Mouse (Mus musculus): ENCODE results near the gene Dpep1. TPM values are rescaled to one million over a fixed set of nuclear protein-coding genes. Genes with fewer than 3 reads are reported as not detected.
"Not testable (repeated sequence)": the region's sequence is repeated elsewhere in the genome, so short reads cannot be mapped to it uniquely, and the experiment has no call there.

The Dpep1 gene
- total RNA-seq, 2 experiments from 2014 or later: not detected

DNA sequence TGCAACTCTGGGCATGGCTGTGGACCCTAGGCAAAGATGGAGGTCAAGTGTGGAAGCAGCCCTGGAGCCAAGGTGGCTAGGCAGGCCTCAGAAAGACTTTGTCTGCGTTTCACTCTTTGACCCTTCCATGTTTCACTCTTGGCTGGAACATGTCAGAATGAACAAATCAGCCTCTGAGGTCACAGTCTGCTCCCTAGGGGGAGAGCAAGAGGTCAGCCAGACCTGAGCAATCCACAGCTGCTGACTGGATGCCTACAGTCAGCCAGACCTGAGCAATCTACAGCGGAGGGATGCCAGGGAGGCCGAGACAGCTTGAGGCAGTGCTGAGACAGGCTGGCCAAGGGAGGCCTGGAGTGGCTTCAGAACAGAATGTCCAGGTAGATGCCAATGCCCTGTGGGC is 4.7 kb upstream of the Dpep1 start:
- Histone ChIP-seq H3K4me3 (no peak overlapping the region), H3K27ac (no peak overlapping the region)
- intact Hi-C loops (cut with DNase I): no loop called here
- no peak for DNase-seq (ENCODE audit: extremely low spot score in 1 of 2, low spot score in 2 of 2)
- no peak for TF ChIP-seq CTCF (IDR thresholded peaks at IDR 0.05)

DNA sequence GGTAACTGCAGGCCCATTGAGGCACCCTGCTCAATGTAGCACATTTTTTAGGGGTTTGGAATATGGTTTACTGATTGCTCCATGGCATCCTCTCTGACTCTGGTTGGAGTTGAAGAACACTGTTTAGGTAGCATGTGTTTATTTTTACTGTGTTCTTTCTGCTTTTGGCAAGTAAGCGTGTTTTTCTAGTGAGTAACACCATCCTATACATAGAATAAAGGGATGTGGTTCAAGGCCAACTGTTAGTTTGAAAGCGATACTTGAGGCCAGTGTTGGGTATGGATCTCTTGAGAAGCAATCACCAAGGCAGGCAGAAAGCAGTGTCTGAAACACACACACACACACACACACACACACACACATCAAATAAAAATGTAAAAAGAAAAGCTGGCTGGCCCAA is 2.0 kb downstream of the Dpep1 start:
- TF ChIP-seq CTCF (IDR thresholded peaks at IDR 0.05): no peak
- intact Hi-C loops (cut with DNase I): loop anchor here (5.0 kb wide), 1 partner anchor 41 kb away; no protein-coding TSS in a partner anchor
- DNase-seq (ENCODE audit: extremely low spot score in 1 of 2, low spot score in 2 of 2): no peak
- H3K4me3 ChIP-seq: no peak overlapping the region
- H3K27ac ChIP-seq: no peak overlapping the region

DNA sequence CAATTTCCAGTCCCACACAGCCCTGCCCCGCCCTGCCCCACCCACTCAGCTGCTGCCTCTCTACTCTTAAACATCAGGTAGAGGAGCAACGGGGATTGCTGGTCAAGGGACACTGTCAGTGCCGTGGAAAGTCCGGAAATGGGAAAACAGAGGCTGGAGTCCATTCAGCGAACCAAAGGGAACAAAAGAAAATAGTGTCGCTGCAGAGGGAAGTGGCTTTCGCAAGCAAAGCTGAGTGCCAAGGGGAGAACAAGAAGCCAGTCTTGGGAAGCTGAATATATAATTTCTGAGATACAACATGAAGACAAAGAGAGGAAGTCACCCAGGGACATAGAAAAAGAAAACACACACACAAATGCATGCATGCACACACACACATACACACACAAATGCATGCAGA is 2.8 kb downstream of the Dpep1 start:
- no peak overlapping the region for H3K27ac ChIP-seq
- intact Hi-C loops (cut with DNase I): loop anchor here (5.0 kb wide), 1 partner anchor 42 kb away; no protein-coding TSS in a partner anchor
- no peak for TF ChIP-seq CTCF (IDR thresholded peaks at IDR 0.05)
- no peak for DNase-seq (ENCODE audit: extremely low spot score in 1 of 2, low spot score in 2 of 2)
- no peak overlapping the region for H3K4me3 ChIP-seq

DNA sequence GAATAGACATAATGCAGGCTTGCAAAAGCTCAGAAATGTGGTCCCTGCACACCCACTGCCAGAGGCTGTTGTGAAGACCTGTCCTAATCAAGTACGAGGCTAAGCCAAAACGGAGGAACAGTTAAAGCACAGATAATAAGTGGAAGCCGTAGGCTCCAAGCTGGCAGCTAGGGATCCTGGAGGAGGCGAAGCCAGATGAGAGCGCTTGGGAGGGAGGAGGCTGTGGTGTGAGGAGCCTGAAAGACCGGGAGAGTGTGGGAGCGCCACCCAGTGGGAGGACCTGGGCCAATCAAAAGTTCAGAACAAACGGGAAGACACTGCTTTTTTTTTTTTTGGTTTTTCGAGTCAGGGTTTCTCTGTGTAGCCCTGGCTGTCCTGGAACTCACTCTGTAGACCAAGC is 4.6 kb downstream of the Dpep1 start:
- no peak overlapping the region for H3K4me3 ChIP-seq
- no peak overlapping the region for H3K27ac ChIP-seq
- peak; percentile 77 to 78 for DNase-seq (ENCODE audit: extremely low spot score in 1 of 2, low spot score in 2 of 2)
- intact Hi-C loops (cut with DNase I): loop anchor here (10.0 kb wide), 1 partner anchor 566 kb away; the partner anchor contains the start of gene Pabpn1l
- TF ChIP-seq CTCF (IDR thresholded peaks at IDR 0.05): peak; percentile 59

DNA sequence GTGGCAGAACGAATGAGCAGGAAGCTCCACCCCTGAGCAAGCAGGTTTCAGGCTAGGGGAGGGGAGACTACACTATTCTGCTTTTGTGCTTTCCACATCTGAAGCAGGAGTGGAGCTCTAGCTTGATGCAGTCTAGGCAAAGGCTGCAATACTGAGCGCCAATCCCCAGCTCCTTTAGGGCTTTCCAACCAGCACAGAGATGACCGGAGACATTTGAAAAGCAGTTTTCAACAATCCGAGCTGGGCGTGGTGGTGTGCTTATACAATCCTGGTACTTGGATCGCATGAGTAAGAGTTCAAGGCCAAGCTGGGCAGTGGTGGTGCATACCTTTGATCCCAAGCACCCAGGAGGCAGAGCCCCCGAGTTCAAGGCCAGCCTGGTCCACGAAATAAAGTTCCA is 5.9 kb downstream of the Dpep1 start:
- H3K27ac ChIP-seq: no peak overlapping the region
- TF ChIP-seq CTCF (IDR thresholded peaks at IDR 0.05): no peak
- no peak for DNase-seq (ENCODE audit: extremely low spot score in 1 of 2, low spot score in 2 of 2)
- intact Hi-C loops (cut with DNase I): loop anchor here (10.0 kb wide), 1 partner anchor 567 kb away; the partner anchor contains the start of gene Pabpn1l
- H3K4me3 ChIP-seq: no peak overlapping the region

DNA sequence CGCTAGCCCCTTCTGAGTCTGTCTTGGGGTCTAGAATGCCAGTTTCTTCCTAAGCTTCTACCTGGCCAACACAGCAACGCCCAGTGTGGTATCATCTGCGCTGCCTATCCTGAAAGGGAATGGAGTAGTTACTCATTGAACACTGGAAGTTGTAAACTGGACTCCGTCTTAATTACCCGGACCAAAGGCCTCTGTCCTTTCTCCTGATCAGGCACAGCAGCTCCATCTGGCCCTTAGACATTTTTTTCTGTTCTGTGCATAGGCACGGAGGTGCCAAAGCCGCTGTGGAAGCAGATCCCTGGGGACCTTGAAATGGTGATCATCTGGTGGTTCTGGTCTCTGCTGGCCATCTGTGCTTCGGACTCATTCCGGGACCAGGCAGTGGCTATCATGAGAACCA is 7.7 kb downstream of the Dpep1 start:
- intact Hi-C loops (cut with DNase I): loop anchor here (10.0 kb wide), 1 partner anchor 569 kb away; the partner anchor contains the start of gene Pabpn1l
- Histone ChIP-seq H3K4me3 (no peak overlapping the region), H3K27ac (no peak overlapping the region)
- no peak for DNase-seq (ENCODE audit: extremely low spot score in 1 of 2, low spot score in 2 of 2)
- no peak for TF ChIP-seq CTCF (IDR thresholded peaks at IDR 0.05)

DNA sequence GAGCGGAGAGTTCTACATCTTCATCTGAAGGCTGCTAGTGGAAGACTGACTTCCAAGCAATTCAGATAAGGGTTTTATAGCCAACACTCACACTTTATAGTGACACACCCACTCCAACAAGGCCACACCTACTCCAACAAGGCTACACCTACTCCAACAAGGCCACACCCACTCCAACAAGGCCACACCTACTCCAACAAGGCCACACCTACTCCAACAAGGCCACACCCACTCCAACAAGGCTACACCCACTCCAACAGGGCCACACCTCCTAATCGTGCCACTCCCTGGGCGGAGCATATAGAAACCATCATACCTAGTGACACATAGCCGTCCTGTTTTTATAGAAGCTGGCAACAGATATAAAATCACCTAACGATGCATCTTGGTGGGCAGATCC is 11.0 kb downstream of the Dpep1 start:
- H3K27ac ChIP-seq; DNase-seq (ENCODE audit: extremely low spot score in 1 of 2, low spot score in 2 of 2); H3K4me3 ChIP-seq: not testable (repeated sequence)
- intact Hi-C loops (cut with DNase I): loop anchor here (5.0 to 10.0 kb wide), 2 partner anchors 360 to 572 kb away; partner anchors contain the start of gene Pabpn1l

DNA sequence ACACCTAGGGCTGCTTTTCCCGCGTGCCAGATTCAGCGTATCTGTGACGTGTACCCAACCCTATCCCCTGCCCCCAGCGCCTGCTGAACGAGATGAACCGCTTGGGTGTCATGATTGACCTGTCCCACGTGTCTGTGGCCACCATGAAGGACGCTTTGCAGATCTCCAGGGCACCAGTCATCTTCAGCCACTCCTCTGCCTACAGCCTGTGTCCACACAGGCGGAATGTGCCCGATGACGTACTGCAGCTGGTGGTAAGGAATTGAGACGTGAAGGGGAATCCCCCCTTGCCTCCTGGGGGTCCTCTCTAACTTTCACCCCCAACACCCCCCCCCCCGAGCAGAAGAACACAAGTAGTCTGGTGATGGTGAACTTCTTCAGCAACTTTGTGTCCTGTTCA is 13.8 kb downstream of the Dpep1 start:
- TF ChIP-seq CTCF (IDR thresholded peaks at IDR 0.05): no peak
- intact Hi-C loops (cut with DNase I): loop anchor here (5.0 to 10.0 kb wide), 2 partner anchors 363 to 575 kb away; partner anchors contain the start of gene Pabpn1l
- Histone ChIP-seq H3K27ac (no peak overlapping the region), H3K4me3 (no peak overlapping the region)
- DNase-seq (ENCODE audit: extremely low spot score in 1 of 2, low spot score in 2 of 2): no peak

DNA sequence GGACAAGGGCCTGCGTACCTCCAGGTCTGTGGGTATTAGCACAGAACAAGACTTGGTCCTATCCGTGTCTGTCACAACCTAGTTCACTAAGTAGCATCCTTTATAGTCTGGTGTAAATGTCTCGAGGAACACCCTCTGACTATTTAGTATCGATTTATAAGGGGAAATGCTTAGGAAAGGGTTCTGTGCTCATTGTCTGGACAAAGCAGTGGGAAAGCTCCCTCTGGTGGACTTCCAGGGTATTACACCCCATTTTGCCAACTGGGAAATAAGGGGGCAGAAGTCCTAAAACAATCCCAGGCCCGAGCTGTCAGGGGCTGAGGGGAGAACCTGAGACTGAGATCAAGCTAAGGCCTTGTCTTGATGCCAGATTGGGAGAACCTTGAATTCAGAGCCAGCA is 16.2 kb downstream of the Dpep1 start:
- peak; percentile 68 to 84 for DNase-seq (ENCODE audit: extremely low spot score in 1 of 2, low spot score in 2 of 2)
- intact Hi-C loops (cut with DNase I): loop anchor here (1.0 kb wide), 1 partner anchor 96 kb away; no protein-coding TSS in a partner anchor
- no peak overlapping the region for H3K4me3 ChIP-seq
- no peak overlapping the region for H3K27ac ChIP-seq
- TF ChIP-seq CTCF (IDR thresholded peaks at IDR 0.05): peak; percentile 94

DNA sequence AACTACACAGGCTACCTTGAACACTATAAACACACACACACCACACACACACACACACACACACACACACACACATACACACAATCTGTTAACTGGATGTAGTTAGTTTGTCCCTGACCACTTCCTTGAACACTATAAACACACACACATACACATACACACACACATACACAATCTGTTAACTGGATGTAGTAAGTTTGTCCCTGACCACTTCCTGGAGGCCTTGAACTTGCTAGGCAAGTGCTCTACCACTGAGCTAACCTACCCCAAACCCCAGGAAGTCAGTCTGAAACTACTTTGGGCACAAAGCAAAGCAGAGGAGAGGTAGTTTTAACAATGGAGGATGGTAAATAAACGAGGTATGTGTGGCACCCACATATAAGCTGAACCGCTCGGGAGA is 17.5 kb downstream of the Dpep1 start:
- H3K27ac ChIP-seq: no peak overlapping the region
- TF ChIP-seq CTCF (IDR thresholded peaks at IDR 0.05): no peak
- H3K4me3 ChIP-seq: no peak overlapping the region
- intact Hi-C loops (cut with DNase I): no loop called here
- DNase-seq (ENCODE audit: extremely low spot score in 1 of 2, low spot score in 2 of 2): no peak

DNA sequence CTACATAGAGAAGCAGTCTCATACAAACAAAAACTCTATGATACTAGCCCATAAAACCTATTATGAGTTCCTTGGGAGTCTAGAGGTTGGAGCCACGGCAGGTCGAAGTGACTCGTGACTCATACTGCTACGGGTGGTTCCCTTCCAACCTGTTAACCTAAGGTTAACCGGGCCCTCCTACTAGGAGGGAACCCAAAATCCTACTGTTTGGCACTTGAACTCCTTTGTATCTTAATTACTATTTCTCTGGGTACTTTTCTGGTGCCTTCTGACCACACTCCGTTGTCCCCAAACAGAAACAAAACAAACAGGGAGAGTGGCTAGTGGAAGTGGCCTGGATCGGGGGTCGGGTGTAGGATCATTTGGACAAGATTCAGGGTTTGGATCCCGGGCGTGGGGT is 25.8 kb downstream of the Dpep1 start:
- TF ChIP-seq CTCF (IDR thresholded peaks at IDR 0.05): no peak
- Histone ChIP-seq H3K27ac (peak overlapping the region; percentile 94), H3K4me3 (peak overlapping the region; percentile 98)
- no peak for DNase-seq (ENCODE audit: extremely low spot score in 1 of 2, low spot score in 2 of 2)
- intact Hi-C loops (cut with DNase I): no loop called here

DNA sequence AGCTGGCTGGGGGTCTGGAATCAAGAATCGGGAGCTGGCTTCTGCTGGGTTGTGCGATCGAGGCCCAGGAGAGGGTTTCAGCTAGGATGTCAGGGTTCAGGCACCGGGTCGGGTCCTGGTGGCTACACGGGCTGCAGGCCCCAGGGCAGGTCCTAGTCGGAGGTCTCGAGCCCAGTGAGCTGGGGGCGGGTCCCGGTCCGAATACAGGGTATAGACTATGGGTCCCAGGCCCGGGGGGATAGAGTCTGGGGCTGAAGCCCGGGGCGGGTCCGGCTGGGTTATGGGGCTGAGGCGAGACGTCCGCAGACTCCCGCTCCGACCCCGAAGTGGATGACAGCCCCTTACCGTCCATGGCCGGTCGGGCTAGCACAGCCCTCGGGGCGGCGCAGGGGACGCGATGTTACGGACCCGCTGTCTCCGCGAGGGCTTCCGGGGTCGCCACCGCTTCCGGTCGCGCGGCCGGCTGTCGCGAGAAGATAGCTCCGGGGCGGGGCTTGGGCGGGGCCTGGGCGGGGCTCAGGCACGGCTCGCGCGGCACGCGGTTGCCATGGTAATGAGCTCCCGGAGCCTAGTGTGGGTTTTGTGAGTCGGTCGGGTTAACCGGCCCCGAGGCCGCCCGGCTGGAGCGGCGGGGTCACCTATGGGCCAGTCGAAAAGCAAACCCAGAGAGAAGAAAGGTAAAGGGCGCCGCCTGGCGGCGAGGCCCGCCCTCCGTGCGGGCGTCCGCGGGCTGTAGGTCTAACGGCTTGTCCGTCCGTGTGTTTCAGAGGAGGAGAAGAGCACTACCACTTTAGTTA is 26.5 kb downstream of the Dpep1 start, which contains the start of the genes Chmp1a and Spata33:
Gene Chmp1a (minus strand): TSS at position 443 of the 797 bp plus-strand sequence.
Gene Spata33 (plus strand): TSS at position 512 of the 797 bp plus-strand sequence.
- Histone ChIP-seq H3K4me3 (peak within 1 kb of the TSS; percentile 98), H3K27ac (peak within 1 kb of the TSS; percentile 94)
- intact Hi-C loops (cut with DNase I): no loop called here
- DNase-seq (ENCODE audit: extremely low spot score in 1 of 2, low spot score in 2 of 2): peak; percentile 84 to 87
- TF ChIP-seq CTCF (IDR thresholded peaks at IDR 0.05): peak; percentile 76
